Mouse (Mus musculus) spleen, adult 2 months (tissue): ENCODE results near the gene Tmc1.

Experiments
- CTCF ChIP-seq: fragments of 200-500 bp; IDR thresholded peaks from 2 replicates; pipeline ENCODE4 v1.5.1; 2011; ENCODE audit warnings: mild to moderate bottlenecking, inconsistent platforms; ENCODE audit not compliant: insufficient read depth, insufficient read length, insufficient replicate concordance; ENCODE audit errors: extremely low read depth
- POLR2A ChIP-seq: fragments of 200-500 bp; IDR thresholded peaks from 2 replicates; pipeline ENCODE4 v1.6.1; 2011; ENCODE audit warnings: low read depth, low read length, inconsistent platforms

DNA sequence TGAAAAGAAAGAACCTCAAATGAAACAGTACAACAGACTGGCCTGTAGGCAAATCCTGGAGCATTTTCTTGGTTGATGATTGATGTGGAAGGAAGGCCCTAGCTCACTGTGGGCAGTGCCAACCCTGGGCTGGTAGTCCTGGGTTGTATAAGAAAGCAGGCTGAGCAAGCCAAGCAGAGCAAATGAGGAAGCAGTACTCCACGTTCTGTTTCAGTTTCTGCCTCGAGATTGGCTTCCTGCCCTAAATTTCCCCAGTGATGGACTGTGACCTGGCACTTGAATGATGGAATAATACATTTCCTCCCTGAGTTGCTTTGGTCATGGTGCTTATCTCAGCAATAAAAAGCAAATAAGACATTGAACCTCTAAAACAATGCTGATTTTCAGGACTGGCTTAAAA lies 72.8 kb downstream of the Tmc1 start:
- TF ChIP-seq CTCF (no peak), POLR2A (no peak)
